Mouse (Mus musculus): ENCODE results near the gene Zup1. TPM values are rescaled to one million over a fixed set of nuclear protein-coding genes. Genes with fewer than 3 reads are reported as not detected.

Zup1 gene
- total and polyA plus RNA-seq, 3 experiments: 12.2 to 21.7 (median 14.3) TPM

- dilution Hi-C loops (cut with MboI; ENCODE audit: extremely low pct_ligation_motif_present, extremely low pct_unique_long_range_greater_than_20kb, low sequenced_read_pairs): no loop called here
- Histone ChIP-seq H3K36me3 (replicated peaks in 1 of 2; ENCODE audit: control insufficient read depth in 1 of 2, insufficient read depth in 1 of 2, low read length in 1 of 2) (peaks cover 37 to 62% of the 10 kb centered on the region in 2 experiments), H3K79me2 (replicated peaks; ENCODE audit: control insufficient read depth, extremely low read depth, insufficient read depth, poor library complexity, severe bottlenecking) (peaks cover 65% of the 10 kb centered on the region), H3K9ac (ENCODE audit: insufficient read depth, low read depth) (no peak overlapping the region), H3K27ac (ENCODE audit: insufficient read depth, low read depth) (no peak overlapping the region), H3K4me2 (ENCODE audit: insufficient read depth, low read depth, poor library complexity, severe bottlenecking) (no peak overlapping the region), H3K4me1 (ENCODE audit: control insufficient read depth in 1 of 2, insufficient read depth in 2 of 2) (peaks cover 4 to 36% of the 10 kb centered on the region in 2 experiments; a peak in 3 of 4 replicates), H3K27me3 (replicated peaks) (no peaks in the 10 kb centered on the region), H3K9me3 (replicated peaks; ENCODE audit: low read length) (no peaks in the 10 kb centered on the region), H3K4me3 (replicated peaks in 1 of 3; ENCODE audit: low read depth in 2 of 3, low read length in 2 of 3, poor library complexity in 1 of 3) (no peak overlapping the region)
- TF ChIP-seq SMC3 (IDR thresholded peaks at IDR 0.05; ENCODE audit: low read depth, low read length) (no peak), ZKSCAN1 (IDR thresholded peaks at IDR 0.05; ENCODE audit: borderline replicate concordance, low read depth, low read length) (no peak), TBP (conservative IDR thresholded peaks at IDR 0.05; ENCODE audit: low read depth, low read length) (no peak), POLR2A (IDR thresholded peaks at IDR 0.05; ENCODE audit: low read depth, low read length) (no peak), MYC (IDR thresholded peaks at IDR 0.05; ENCODE audit: low read depth, low read length) (no peak), CHD2 (IDR thresholded peaks at IDR 0.05; ENCODE audit: low read length) (no peak), BHLHE40 (IDR thresholded peaks at IDR 0.05; ENCODE audit: low read depth, low read length) (no peak), ETS1 (conservative IDR thresholded peaks at IDR 0.05; ENCODE audit: low read depth, low read length) (no peak), GABPA (IDR thresholded peaks at IDR 0.05; ENCODE audit: insufficient replicate concordance, low read depth, low read length) (no peak), PAX5 (IDR thresholded peaks at IDR 0.05; ENCODE audit: low read length) (no peak), MEF2A (IDR thresholded peaks at IDR 0.05; ENCODE audit: borderline replicate concordance, low read depth, low read length) (no peak), UBTF (IDR thresholded peaks at IDR 0.05; ENCODE audit: low read depth, low read length) (no peak)
- no peak for DNase-seq (ENCODE audit: extremely low read depth)
- in situ Hi-C loops (cut with MboI; ENCODE audit: low pct_ligation_motif_present, low pct_unique_long_range_greater_than_20kb, low sequenced_read_pairs): no loop called here
Measured at GRCm38 (mm10) chr10:33946336-33946735, 4.7 kb downstream of the Zup1 start.

GRCm38 (mm10) chr10:33945390-33945789 lies 5.7 kb downstream of the Zup1 start:
- Histone ChIP-seq H3K9ac (ENCODE audit: insufficient read depth, low read depth) (no peak overlapping the region), H3K9me3 (replicated peaks; ENCODE audit: low read length) (no peaks in the 10 kb centered on the region), H3K4me2 (ENCODE audit: insufficient read depth, low read depth, poor library complexity, severe bottlenecking) (no peak overlapping the region), H3K27me3 (replicated peaks) (no peaks in the 10 kb centered on the region), H3K4me1 (ENCODE audit: control insufficient read depth in 1 of 2, insufficient read depth in 2 of 2) (peaks cover 4 to 36% of the 10 kb centered on the region in 2 experiments; a peak in 3 of 4 replicates), H3K27ac (ENCODE audit: insufficient read depth, low read depth) (no peak overlapping the region), H3K79me2 (replicated peaks; ENCODE audit: control insufficient read depth, extremely low read depth, insufficient read depth, poor library complexity, severe bottlenecking) (peaks cover 59% of the 10 kb centered on the region), H3K36me3 (replicated peaks in 1 of 2; ENCODE audit: control insufficient read depth in 1 of 2, insufficient read depth in 1 of 2, low read length in 1 of 2) (peaks cover 37 to 69% of the 10 kb centered on the region in 2 experiments), H3K4me3 (replicated peaks in 1 of 3; ENCODE audit: low read depth in 2 of 3, low read length in 2 of 3, poor library complexity in 1 of 3) (no peak overlapping the region)
- dilution Hi-C loops (cut with MboI; ENCODE audit: extremely low pct_ligation_motif_present, extremely low pct_unique_long_range_greater_than_20kb, low sequenced_read_pairs) (no loop called here), in situ Hi-C loops (cut with MboI; ENCODE audit: low pct_ligation_motif_present, low pct_unique_long_range_greater_than_20kb, low sequenced_read_pairs) (no loop called here)
- TF ChIP-seq MYC (IDR thresholded peaks at IDR 0.05; ENCODE audit: low read depth, low read length): no peak
- DNase-seq (ENCODE audit: extremely low read depth): no peak

GRCm38 (mm10) chr10:33940702-33941101 lies 10.4 kb downstream of the Zup1 start:
- Histone ChIP-seq H3K4me3 (replicated peaks in 1 of 3; ENCODE audit: low read depth in 2 of 3, low read length in 2 of 3, poor library complexity in 1 of 3) (no peak overlapping the region), H3K9ac (ENCODE audit: insufficient read depth, low read depth) (no peak overlapping the region), H3K27ac (ENCODE audit: insufficient read depth, low read depth) (no peak overlapping the region), H3K79me2 (replicated peaks; ENCODE audit: control insufficient read depth, extremely low read depth, insufficient read depth, poor library complexity, severe bottlenecking) (peaks cover 30% of the 10 kb centered on the region), H3K36me3 (replicated peaks in 1 of 2; ENCODE audit: control insufficient read depth in 1 of 2, insufficient read depth in 1 of 2, low read length in 1 of 2) (peaks cover 51 to 86% of the 10 kb centered on the region in 2 experiments), H3K27me3 (replicated peaks) (no peaks in the 10 kb centered on the region), H3K9me3 (replicated peaks; ENCODE audit: low read length) (no peaks in the 10 kb centered on the region), H3K4me2 (ENCODE audit: insufficient read depth, low read depth, poor library complexity, severe bottlenecking) (no peak overlapping the region), H3K4me1 (ENCODE audit: control insufficient read depth in 1 of 2, insufficient read depth in 2 of 2) (peaks cover 3 to 5% of the 10 kb centered on the region in 2 experiments; a peak in 2 of 4 replicates)
- DNase-seq (ENCODE audit: extremely low read depth): no peak
- dilution Hi-C loops (cut with MboI; ENCODE audit: extremely low pct_ligation_motif_present, extremely low pct_unique_long_range_greater_than_20kb, low sequenced_read_pairs): no loop called here
- in situ Hi-C loops (cut with MboI; ENCODE audit: low pct_ligation_motif_present, low pct_unique_long_range_greater_than_20kb, low sequenced_read_pairs): no loop called here
- TF ChIP-seq CHD1 (IDR thresholded peaks at IDR 0.05; ENCODE audit: low read depth, low read length): no peak
- no peak for TF ChIP-seq JUN (IDR thresholded peaks at IDR 0.05; ENCODE audit: insufficient read depth, low read depth, low read length)
- no peak for TF ChIP-seq NELFE (IDR thresholded peaks at IDR 0.05; ENCODE audit: low read depth, low read length)
- TF ChIP-seq POLR2A (IDR thresholded peaks at IDR 0.05; ENCODE audit: low read depth, low read length): no peak
- TF ChIP-seq MAFK (IDR thresholded peaks at IDR 0.05; ENCODE audit: insufficient replicate concordance, low read length): no peak
- TF ChIP-seq USF2 (conservative IDR thresholded peaks at IDR 0.05; ENCODE audit: low read depth, low read length): no peak
- no peak for TF ChIP-seq RAD21 (IDR thresholded peaks at IDR 0.05; ENCODE audit: low read depth, low read length)
- no peak for TF ChIP-seq IRF4 (IDR thresholded peaks at IDR 0.05; ENCODE audit: low read depth, low read length)
- TF ChIP-seq POLR2AphosphoS2 (IDR thresholded peaks at IDR 0.05; ENCODE audit: low read depth, low read length): no peak
- no peak for TF ChIP-seq ZMIZ1 (IDR thresholded peaks at IDR 0.05; ENCODE audit: low read depth, low read length)
